Mouse (Mus musculus) olfactory bulb, adult 2 months (tissue): ENCODE data around the gene Uchl1. TPM values are rescaled to one million over a fixed set of nuclear protein-coding genes. Genes with fewer than 3 reads are reported as not detected.

Source experiments
- H3K27ac ChIP-seq: fragments of 200-500 bp; 2 replicates; pipeline ENCODE4 v1.5.1; 2012; ENCODE audit warnings: low read depth, low read length; ENCODE audit not compliant: insufficient read depth
- H3K4me1 ChIP-seq: fragments of 200-500 bp; 2 replicates; pipeline ENCODE4 v1.6.1; 2012; ENCODE audit warnings: low read length; ENCODE audit not compliant: control insufficient read depth, insufficient read depth
- H3K4me3 ChIP-seq: fragments of 200-500 bp; 2 replicates; pipeline ENCODE4 v1.5.1; 2012; ENCODE audit warnings: mild to moderate bottlenecking, low read depth, low read length, moderate library complexity; ENCODE audit not compliant: insufficient read depth
- CTCF ChIP-seq: fragments of 200-500 bp; IDR thresholded peaks from 2 replicates; pipeline ENCODE4 v1.5.1; 2012; ENCODE audit warnings: low read depth, mild to moderate bottlenecking, low read length, moderate library complexity; ENCODE audit not compliant: insufficient read depth
- POLR2A ChIP-seq: fragments of 200-500 bp; IDR thresholded peaks from 2 replicates; pipeline ENCODE4 v1.6.1; 2012; ENCODE audit warnings: mild to moderate bottlenecking, low read depth, low read length, moderate library complexity; ENCODE audit not compliant: insufficient read depth
- WGBS: fragments of 180-500 bp; shearing (Covaris S2); methylation state at CpG from one replicate; pipeline ENCODE4 v1.1.7; 2018; 5-methylcytosine and 5-hydroxymethylcytosine counted together
- polyA plus RNA-seq: library from polyadenylated mRNA; stranded (reverse); fragments of >200 nt; gene quantifications from 2 replicates; pipeline ENCODE4 v1.2.4, GENCODE M21; 2012; ENCODE audit warnings: low replicate concordance; ENCODE audit not compliant: missing spikeins, insufficient read depth, insufficient read length

Uchl1 gene
- polyA plus RNA-seq, 1 experiment: not detected

GRCm38 (mm10) chr5:66699911-66700310 is 24.0 kb downstream of the Uchl1 start:
- 87% methylated on average over 6 of the region's 6 CpGs for WGBS
- H3K27ac ChIP-seq: no peak overlapping the region
- TF ChIP-seq CTCF (no peak), POLR2A (no peak)
- no peak overlapping the region for H3K4me3 ChIP-seq
- H3K4me1 ChIP-seq: no peaks in the 10 kb centered on the region

GRCm38 (mm10) chr5:66701951-66702350 is 26.1 kb downstream of the Uchl1 start:
- WGBS: 86% methylated on average over 4 of the region's 4 CpGs
- no peak for TF ChIP-seq CTCF
- TF ChIP-seq POLR2A: no peak
- no peak overlapping the region for H3K4me3 ChIP-seq
- no peaks in the 10 kb centered on the region for H3K4me1 ChIP-seq
- no peak overlapping the region for H3K27ac ChIP-seq

- Histone ChIP-seq H3K4me3 (no peak overlapping the region), H3K4me1 (no peaks in the 10 kb centered on the region), H3K27ac (no peak overlapping the region)
- TF ChIP-seq POLR2A (no peak), CTCF (no peak)
- WGBS: 71% methylated on average over 10 of the region's 10 CpGs
Measured at GRCm38 (mm10) chr5:66703317-66704004, 27.6 kb downstream of the Uchl1 start.

- H3K27ac ChIP-seq: no peak overlapping the region
- TF ChIP-seq CTCF (no peak), POLR2A (no peak)
- no peaks in the 10 kb centered on the region for H3K4me1 ChIP-seq
- no peak overlapping the region for H3K4me3 ChIP-seq
- 91% methylated on average over 5 of the region's 5 CpGs for WGBS
Measured at GRCm38 (mm10) chr5:66707859-66708258, 32.0 kb downstream of the Uchl1 start.

- 3% methylated on average over 4 of the region's 4 CpGs for WGBS
- TF ChIP-seq POLR2A: no peak
- TF ChIP-seq CTCF: no peak
- Histone ChIP-seq H3K27ac (no peak overlapping the region), H3K4me1 (no peaks in the 10 kb centered on the region), H3K4me3 (no peak overlapping the region)
Measured at GRCm38 (mm10) chr5:66710445-66711019, 34.6 kb downstream of the Uchl1 start.

- no peak for TF ChIP-seq CTCF
- TF ChIP-seq POLR2A: no peak
- 82% methylated on average over 6 of the region's 6 CpGs for whole genome bisulfite sequencing
- no peak overlapping the region for H3K27ac ChIP-seq
Measured at GRCm38 (mm10) chr5:66712801-66713200, 36.9 kb downstream of the Uchl1 start.

GRCm38 (mm10) chr5:66715498-66715931 is 39.6 kb downstream of the Uchl1 start:
- TF ChIP-seq POLR2A (no peak), CTCF (no peak)
- H3K4me3 ChIP-seq: no peak overlapping the region
- no peaks in the 10 kb centered on the region for H3K4me1 ChIP-seq
- H3K27ac ChIP-seq: no peak overlapping the region
- 87% methylated on average over 4 of the region's 4 CpGs for WGBS

More at GRCm38 (mm10) chr5:66712801-66713200, 36.9 kb downstream of the Uchl1 start:
- Histone ChIP-seq H3K4me1 (no peaks in the 10 kb centered on the region), H3K4me3 (no peak overlapping the region)

- no peak overlapping the region for H3K4me3 ChIP-seq
- WGBS: 64% methylated on average over 4 of the region's 4 CpGs
- H3K27ac ChIP-seq: no peak overlapping the region
- no peaks in the 10 kb centered on the region for H3K4me1 ChIP-seq
- TF ChIP-seq POLR2A (no peak), CTCF (no peak)
Measured at GRCm38 (mm10) chr5:66717931-66718330, 42.0 kb downstream of the Uchl1 start.

GRCm38 (mm10) chr5:66718413-66718812 is 42.5 kb downstream of the Uchl1 start:
- TF ChIP-seq CTCF (no peak), POLR2A (no peak)
- Histone ChIP-seq H3K27ac (no peak overlapping the region), H3K4me3 (no peak overlapping the region), H3K4me1 (no peaks in the 10 kb centered on the region)
- WGBS: 70% methylated on average over 3 of the region's 3 CpGs

- 70% methylated on average over 7 of the region's 7 CpGs for WGBS
- Histone ChIP-seq H3K27ac (no peak overlapping the region), H3K4me1 (no peaks in the 10 kb centered on the region), H3K4me3 (no peak overlapping the region)
- no peak for TF ChIP-seq CTCF
Measured at GRCm38 (mm10) chr5:66718880-66719279, 43.0 kb downstream of the Uchl1 start.
